Mouse (Mus musculus): ENCODE results near the gene Kifap3. TPM values are rescaled to one million over a fixed set of nuclear protein-coding genes. Genes with fewer than 3 reads are reported as not detected.

Kifap3 gene
- polyA plus RNA-seq, 1 experiment from 2014 or later = 10.6 TPM

- no peaks in the 10 kb centered on the region for H3K4me1 ChIP-seq (replicated peaks; ENCODE audit: control insufficient read depth, insufficient read depth)
- no peaks in the 10 kb centered on the region for H3K36me3 ChIP-seq (ENCODE audit: control insufficient read depth, insufficient read depth, low read length)
- ATAC-seq (ENCODE audit: low FRiP score, low TSS enrichment) (no peak), DNase-seq (ENCODE audit: low spot score) (no peak)
- H3K4me2 ChIP-seq (replicated peaks; ENCODE audit: low read depth) = no peak overlapping the region
- no peak overlapping the region for H3K9ac ChIP-seq (ENCODE audit: low read length)
- no peak overlapping the region for H3K4me3 ChIP-seq (ENCODE audit: low read depth, low read length)
- H3K27me3 ChIP-seq (ENCODE audit: control insufficient read depth, insufficient read depth, low read length) = no peaks in the 10 kb centered on the region
- TF ChIP-seq EP300 (optimal IDR thresholded peaks at IDR 0.05) (no peak), CTCF (IDR thresholded peaks at IDR 0.05; ENCODE audit: low read depth) (no peak)
- WGBS = 82% methylated on average over 11 of the region's 11 CpGs
- no peak overlapping the region for H3K27ac ChIP-seq (replicated peaks)
- no peaks in the 10 kb centered on the region for H3K9me3 ChIP-seq (ENCODE audit: control insufficient read depth, low read length)
These were observed 132.6 kb downstream of the Kifap3 start for GRCm38 (mm10) chr1:163911981-163912380.

- Histone ChIP-seq H3K4me1 (replicated peaks; ENCODE audit: control insufficient read depth, insufficient read depth) (no peaks in the 10 kb centered on the region), H3K36me3 (ENCODE audit: control insufficient read depth, insufficient read depth, low read length) (no peaks in the 10 kb centered on the region), H3K9ac (ENCODE audit: low read length) (no peak overlapping the region), H3K27me3 (ENCODE audit: control insufficient read depth, insufficient read depth, low read length) (no peaks in the 10 kb centered on the region), H3K4me2 (replicated peaks; ENCODE audit: low read depth) (no peak overlapping the region), H3K27ac (replicated peaks) (no peak overlapping the region), H3K9me3 (ENCODE audit: control insufficient read depth, low read length) (no peaks in the 10 kb centered on the region), H3K4me3 (ENCODE audit: low read depth, low read length) (no peak overlapping the region)
- no peak for ATAC-seq (ENCODE audit: low FRiP score, low TSS enrichment)
- no peak for TF ChIP-seq EP300 (optimal IDR thresholded peaks at IDR 0.05)
- TF ChIP-seq CTCF (IDR thresholded peaks at IDR 0.05; ENCODE audit: low read depth) = no peak
- no peak for DNase-seq (ENCODE audit: low spot score)
- 56% methylated on average over 5 of the region's 5 CpGs for WGBS
These were observed 138.2 kb downstream of the Kifap3 start for GRCm38 (mm10) chr1:163917349-163918160.

- Histone ChIP-seq H3K4me3 (ENCODE audit: low read depth, low read length) (no peak overlapping the region), H3K36me3 (ENCODE audit: control insufficient read depth, insufficient read depth, low read length) (no peaks in the 10 kb centered on the region), H3K4me1 (replicated peaks; ENCODE audit: control insufficient read depth, insufficient read depth) (no peaks in the 10 kb centered on the region), H3K9ac (ENCODE audit: low read length) (no peak overlapping the region), H3K4me2 (replicated peaks; ENCODE audit: low read depth) (no peak overlapping the region), H3K9me3 (ENCODE audit: control insufficient read depth, low read length) (no peaks in the 10 kb centered on the region), H3K27me3 (ENCODE audit: control insufficient read depth, insufficient read depth, low read length) (no peaks in the 10 kb centered on the region), H3K27ac (replicated peaks) (no peak overlapping the region)
- TF ChIP-seq CTCF (IDR thresholded peaks at IDR 0.05; ENCODE audit: low read depth) = no peak
- no peak for TF ChIP-seq EP300 (optimal IDR thresholded peaks at IDR 0.05)
- no peak for ATAC-seq (ENCODE audit: low FRiP score, low TSS enrichment)
- 83% methylated on average over 8 of the region's 8 CpGs for WGBS
- no peak for DNase-seq (ENCODE audit: low spot score)
These were observed 144.7 kb downstream of the Kifap3 start for GRCm38 (mm10) chr1:163924093-163924492.

- H3K4me2 ChIP-seq (replicated peaks; ENCODE audit: low read depth) = peak within 1 kb of the TSS; percentile 72
- DNase-seq (ENCODE audit: low spot score) = no peak
- peak within 1 kb of the TSS; percentile 96 for H3K4me3 ChIP-seq (ENCODE audit: low read depth, low read length)
- no peaks in the 10 kb centered on the region for H3K27me3 ChIP-seq (ENCODE audit: control insufficient read depth, insufficient read depth, low read length)
- peak within 1 kb of the TSS; percentile 97 for H3K9ac ChIP-seq (ENCODE audit: low read length)
- no peaks in the 10 kb centered on the region for H3K9me3 ChIP-seq (ENCODE audit: control insufficient read depth, low read length)
- no peak for TF ChIP-seq CTCF (IDR thresholded peaks at IDR 0.05; ENCODE audit: low read depth)
- TF ChIP-seq EP300 (optimal IDR thresholded peaks at IDR 0.05) = no peak
- H3K27ac ChIP-seq (replicated peaks) = peak within 1 kb of the TSS; percentile 89
- peaks cover under 1% of the 10 kb centered on the region; the same call in 1 of the 2 replicates for H3K36me3 ChIP-seq (ENCODE audit: control insufficient read depth, insufficient read depth, low read length)
- peaks cover 3% of the 10 kb centered on the region; the same call in 1 of the 2 replicates for H3K4me1 ChIP-seq (replicated peaks; ENCODE audit: control insufficient read depth, insufficient read depth)
- ATAC-seq (ENCODE audit: low FRiP score, low TSS enrichment) = no peak
- 59% methylated on average over 7 of the region's 7 CpGs for WGBS
These were observed 149.5 kb downstream of the Kifap3 start, which contains the start of gene Scyl3 for GRCm38 (mm10) chr1:163928846-163929245. Scyl3 (plus strand) TSS chr1:163929100.

- under 1% methylated on average over 77 of the region's 77 CpGs for WGBS
- peak overlapping the region; percentile 96 for H3K4me3 ChIP-seq (ENCODE audit: low read depth, low read length)
- no peaks in the 10 kb centered on the region for H3K27me3 ChIP-seq (ENCODE audit: control insufficient read depth, insufficient read depth, low read length)
- H3K9me3 ChIP-seq (ENCODE audit: control insufficient read depth, low read length) = no peaks in the 10 kb centered on the region
- peaks cover 3% of the 10 kb centered on the region; the same call in 1 of the 2 replicates for H3K4me1 ChIP-seq (replicated peaks; ENCODE audit: control insufficient read depth, insufficient read depth)
- H3K4me2 ChIP-seq (replicated peaks; ENCODE audit: low read depth) = peak overlapping the region; percentile 72
- H3K9ac ChIP-seq (ENCODE audit: low read length) = peak overlapping the region; percentile 97
- TF ChIP-seq CTCF (IDR thresholded peaks at IDR 0.05; ENCODE audit: low read depth) (no peak; the same call in 1 of the 2 replicates), EP300 (optimal IDR thresholded peaks at IDR 0.05) (no peak)
- peak overlapping the region; percentile 89 for H3K27ac ChIP-seq (replicated peaks)
- ATAC-seq (ENCODE audit: low FRiP score, low TSS enrichment) (peak; percentile 93), DNase-seq (ENCODE audit: low spot score) (peak; percentile 90)
- H3K36me3 ChIP-seq (ENCODE audit: control insufficient read depth, insufficient read depth, low read length) = peaks cover 8% of the 10 kb centered on the region
These were observed 150.5 kb downstream of the Kifap3 start for GRCm38 (mm10) chr1:163929636-163930457.

Data from stomach, postnatal 0 days (tissue).